Mouse (Mus musculus) embryo, embryonic 11 days (tissue): ENCODE measurements at regions not wholly inside any gene's neighbourhood (a gene's known extent, or its start where the extent isn't known, plus 50 kb on each side); places are given as distances from the start of the nearest gene placed in this dataset.
A peak's percentile ranks its signal among the peaks of the same experiment; 100 is the strongest.

Experiments used
- DNase-seq: peaks from one replicate; pipeline ENCODE4 v3.0.0-alpha.2; 2015

DNA sequence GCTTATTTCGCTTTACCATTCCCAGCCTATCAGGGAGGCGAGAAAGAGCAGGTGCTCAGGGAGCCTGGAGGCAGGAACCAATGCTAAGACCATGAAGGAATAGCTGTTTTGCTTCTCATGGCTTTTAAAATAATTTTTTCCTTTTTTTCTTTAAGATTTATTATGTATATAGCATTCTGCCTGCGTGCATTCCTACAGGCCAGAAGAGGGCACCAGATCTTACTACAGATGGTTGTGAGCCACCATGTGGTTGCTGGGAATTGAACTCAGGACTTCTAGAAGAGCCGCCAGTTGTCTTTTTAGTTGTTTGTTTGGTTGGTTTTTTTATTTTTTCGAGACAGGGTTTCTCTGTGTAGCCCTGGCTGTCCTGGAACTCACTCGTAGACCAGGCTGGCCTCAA, 113.6 kb upstream of the Armc2 start:
- no peak for DNase-seq

DNA sequence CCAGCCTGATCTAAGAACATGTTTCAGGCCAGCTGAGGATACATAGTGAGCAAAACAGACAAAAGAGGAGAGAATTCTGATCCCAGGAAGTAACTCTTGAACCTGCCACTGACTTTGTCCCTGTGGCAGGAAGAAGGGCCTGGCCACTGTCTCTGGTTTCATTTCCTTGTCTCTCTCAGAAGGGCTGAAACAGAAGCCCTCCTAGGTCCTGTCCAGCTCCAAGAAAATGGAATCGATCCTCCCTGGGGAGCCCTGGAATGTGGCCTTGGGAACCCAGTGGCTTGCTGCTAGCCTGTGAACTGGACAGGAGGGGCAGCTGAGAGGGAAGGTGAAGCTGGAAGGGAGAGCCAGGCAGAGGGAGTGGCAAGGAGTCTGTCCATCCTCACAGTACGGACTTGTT, 113.1 kb upstream of the Armc2 start:
- no peak for DNase-seq

DNA sequence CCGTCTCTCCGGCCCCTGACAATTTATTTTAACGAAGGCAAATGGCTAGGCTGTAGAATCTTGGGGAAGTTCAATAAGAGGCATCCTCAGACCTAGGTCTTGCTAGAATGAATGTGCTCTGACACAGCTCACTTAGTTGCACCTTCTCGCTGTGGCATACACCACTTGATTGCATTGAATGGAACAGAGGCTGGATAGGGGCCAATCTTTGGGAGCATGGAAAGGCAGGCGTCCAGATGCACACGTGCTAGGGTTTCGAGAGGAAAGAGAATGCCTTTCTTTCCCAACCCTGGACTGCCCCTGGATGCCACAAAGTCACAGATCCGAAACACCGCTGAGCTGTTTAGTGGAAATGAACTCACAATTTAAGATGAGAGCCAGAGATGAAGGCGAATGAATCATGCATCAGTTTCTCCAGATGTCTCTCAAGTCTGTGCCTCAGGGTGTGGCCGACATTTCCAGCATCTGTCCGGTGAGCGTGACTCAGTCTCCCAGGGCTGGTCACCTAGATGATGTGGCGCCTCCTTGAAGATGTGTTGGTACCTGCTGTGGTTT, 109.7 kb upstream of the Armc2 start:
- no peak for DNase-seq

DNA sequence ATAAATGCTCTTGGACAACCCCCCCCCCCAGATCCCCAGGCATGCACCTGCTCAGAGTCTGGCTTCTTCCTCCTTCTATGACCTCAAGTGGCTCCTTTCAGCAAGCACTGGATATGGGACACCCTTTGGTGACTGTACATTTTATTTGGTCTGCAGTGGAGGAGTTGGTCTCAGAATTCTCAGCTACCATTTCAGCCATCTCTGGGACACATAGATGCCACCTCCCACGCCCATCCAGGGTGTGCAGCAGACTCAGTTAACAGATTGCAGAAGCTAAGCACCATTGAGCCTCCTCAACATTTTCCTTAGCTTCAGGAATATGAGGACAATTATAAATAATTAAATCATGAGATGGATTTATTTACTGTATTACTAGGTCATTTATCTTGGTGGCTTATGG, 108.6 kb upstream of the Armc2 start:
- DNase-seq, result no peak

DNA sequence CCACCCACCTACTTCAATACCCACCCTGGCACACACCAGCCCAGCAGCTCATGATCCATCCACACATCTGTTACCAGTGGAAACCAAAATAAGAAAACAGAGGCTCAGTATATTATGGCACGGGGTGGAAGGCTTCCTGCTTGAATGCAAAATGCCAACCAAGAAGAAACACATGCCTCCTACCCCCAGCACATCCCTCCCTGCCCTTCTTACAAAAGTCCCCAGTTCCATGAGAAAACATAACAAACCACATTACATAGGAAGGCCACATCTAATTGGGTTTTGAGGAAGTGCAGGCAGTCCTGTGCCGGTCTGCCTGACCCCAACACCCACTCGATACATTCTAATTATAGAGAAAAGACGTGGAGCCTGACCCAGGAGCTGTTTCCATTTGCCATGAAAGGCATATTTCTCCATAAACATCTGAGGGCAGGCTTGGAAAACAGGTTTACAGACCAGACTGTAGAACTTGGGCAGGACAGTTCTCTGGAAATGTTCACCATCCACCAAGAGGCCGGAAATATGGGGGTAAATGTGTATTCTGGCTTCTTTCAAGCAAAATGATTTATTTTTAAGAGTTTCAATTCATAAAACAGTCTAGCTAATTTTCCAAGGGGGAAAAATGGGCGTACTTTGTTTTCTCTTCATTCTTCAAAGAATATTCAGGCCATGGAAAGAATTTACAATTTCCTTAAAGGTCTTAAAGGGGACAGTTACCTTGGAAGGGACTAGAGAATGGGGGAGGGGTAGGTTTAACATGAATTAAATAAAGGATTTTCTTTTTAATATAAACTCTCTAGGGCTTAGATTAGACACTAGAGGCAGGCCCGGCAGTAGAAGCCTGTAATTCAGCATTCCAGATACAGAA, 104.8 kb upstream of the Armc2 start:
- DNase-seq, result no peak

DNA sequence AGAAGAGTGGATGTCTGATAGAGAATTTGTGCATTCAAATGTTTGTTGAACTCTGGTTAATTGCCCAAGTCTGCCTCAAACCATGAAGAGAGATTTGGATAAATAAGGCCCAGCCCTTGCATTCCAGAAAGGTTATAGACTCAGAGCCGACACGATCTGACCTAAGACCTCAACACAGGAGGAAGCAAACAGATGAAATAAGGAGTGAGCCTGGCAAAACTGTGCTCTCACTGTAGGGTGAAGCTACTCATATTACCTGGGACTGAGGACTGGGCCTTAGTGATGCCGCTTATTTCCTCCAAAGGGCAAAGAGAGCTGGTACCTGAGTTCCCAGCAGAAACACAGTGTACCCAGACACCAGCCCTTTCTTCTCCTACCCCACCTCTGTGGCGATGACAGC, 103.7 kb upstream of the Armc2 start:
- DNase-seq, result no peak

DNA sequence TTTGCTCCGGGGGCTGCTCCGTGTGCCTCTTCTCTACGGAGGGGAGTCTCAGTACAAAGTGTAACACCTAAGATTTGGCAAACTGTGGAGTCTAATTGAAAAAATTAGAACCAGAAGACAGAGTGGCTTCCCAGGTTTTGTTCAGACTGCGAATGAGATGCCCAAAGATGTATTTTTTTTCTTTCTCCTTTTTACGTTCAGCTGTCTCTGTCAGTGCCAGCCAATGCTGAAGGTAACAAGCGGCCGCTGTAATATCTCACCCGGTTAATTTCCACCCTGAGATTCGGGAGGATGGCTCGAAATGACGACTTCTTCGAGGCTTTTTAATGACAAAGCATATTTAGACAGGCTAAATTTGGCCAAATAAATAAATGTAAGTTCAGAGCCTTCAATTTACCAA, 101.1 kb upstream of the Armc2 start:
- DNase-seq, result no peak

DNA sequence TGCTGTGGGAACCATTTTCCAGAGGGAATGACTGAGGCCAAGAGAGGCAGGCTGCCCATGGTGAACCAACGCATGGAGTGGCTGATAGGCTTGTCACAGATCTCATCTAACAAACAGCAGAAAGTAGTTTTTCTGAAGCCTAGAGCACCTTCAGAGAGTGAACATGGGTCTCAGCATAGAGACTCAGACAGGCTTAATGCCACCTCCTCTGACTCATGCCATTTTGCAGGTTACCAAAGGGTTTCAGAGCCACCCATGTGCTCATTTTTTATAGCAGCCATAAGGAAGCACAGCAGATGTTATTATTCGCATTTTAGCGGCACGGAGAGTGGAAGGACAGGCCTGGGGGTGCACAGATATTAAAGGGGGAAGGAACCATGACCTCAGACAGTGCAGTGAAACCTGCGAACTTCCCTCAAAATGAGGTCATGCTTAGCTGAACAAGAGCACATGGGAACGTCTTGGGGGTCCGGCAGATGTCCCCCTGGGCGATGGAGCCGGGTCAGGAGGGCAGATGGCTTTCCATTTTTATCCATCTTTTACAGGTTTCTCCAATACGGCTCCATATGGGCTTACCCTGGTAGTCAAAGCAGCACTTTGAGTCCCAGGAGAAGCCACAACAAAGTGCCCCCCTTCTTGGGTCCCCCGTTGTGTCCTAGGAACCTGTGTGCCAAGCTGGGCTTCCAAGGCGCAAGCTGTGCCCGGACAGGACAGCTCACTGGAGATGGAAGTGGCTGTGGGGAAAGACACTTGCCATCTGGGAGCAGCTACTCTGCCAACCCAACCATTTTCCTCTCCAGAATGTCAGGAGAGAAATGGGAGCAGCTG, 100.3 kb upstream of the Armc2 start:
- no peak for DNase-seq

DNA sequence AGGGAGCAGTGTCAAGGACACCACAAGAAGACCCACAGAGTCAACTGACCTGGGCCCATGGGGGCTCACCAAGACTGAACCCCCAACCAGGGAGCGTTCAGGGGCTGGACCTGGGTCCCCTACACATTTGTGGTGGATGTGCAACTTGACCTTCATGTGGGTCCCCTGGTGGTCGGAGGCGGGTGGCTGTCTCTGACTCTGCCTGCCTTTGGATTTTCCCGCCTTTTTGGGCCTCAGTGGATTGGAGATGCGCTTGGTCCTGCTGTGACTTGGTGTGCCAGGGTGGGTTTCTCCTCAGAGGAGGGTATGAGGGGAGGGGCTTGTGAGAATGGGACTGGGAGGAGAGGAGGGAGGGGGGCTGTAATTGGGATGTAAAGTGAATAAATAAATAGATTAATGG, 99.3 kb upstream of the Armc2 start:
- no peak for DNase-seq

DNA sequence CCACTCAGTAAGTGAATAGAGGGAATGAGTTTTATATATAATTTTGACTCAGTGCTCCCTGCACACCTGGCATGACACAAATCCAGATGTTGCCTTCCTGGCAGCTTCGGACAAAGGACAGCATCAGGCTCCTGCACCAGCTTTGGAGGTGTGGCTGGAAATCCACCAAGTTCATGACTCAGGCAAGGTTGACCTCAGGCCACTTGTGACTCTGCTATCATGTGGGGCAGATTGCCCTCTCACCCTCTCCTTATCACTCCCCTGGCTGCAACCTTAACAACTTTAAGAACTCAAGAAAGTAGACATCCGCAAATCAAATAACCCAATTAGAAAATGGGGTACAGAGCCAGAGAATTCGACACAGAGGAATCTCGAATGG, 97.7 kb upstream of the Armc2 start:
- no peak for DNase-seq

DNA sequence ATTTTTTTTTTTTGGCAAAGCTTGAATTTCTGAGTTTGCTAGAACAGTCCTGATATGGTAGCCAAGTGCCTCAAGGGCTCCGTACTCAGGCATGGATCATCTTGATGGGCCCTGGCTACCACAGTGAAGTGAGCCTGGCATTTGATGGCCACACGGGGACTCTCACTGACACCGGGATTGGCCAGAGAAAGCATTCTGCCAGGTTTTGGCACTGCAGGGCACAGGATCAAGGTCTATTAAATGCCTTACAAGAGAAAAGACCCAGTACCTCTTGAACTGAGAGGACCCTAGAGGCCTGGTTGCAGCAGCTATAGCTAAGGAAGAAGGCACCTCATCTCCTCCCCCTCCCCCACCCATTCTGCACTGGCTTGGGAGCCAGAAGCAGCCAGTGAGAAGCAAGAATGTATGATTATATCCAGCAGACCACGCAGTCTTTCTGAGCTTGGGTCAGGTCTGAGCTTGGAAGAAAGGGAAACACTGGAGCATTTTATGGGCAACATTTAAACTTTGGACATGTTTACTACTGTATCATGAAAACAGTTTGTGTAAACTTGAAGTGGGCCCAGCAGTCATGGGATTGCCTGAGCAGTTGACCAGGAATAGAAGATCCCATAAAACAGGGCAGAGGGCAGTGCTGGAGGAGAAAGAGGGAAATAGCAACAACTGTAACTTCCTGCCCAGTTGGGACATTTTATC, 97.1 kb upstream of the Armc2 start:
- no peak for DNase-seq

DNA sequence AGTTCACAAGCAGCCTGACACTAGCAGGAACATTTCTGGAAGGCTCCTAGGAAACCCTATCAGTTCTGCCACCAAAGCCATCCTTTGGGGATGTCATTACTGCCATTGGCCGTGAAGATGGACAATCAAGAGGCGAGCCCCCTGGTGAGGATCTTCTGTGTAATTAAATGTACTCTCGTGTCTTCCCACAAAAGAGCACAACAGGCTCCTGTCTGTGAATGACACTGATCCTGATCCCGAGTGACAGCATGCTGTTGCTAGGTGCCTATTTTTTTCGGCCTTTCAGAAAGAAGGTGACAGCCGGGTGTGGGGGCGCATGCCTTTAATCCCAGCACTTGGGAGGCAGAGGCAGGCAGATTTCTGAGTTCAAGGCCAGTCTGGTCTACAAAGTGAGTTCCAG, 92.5 kb upstream of the Armc2 start:
- DNase-seq, result no peak

DNA sequence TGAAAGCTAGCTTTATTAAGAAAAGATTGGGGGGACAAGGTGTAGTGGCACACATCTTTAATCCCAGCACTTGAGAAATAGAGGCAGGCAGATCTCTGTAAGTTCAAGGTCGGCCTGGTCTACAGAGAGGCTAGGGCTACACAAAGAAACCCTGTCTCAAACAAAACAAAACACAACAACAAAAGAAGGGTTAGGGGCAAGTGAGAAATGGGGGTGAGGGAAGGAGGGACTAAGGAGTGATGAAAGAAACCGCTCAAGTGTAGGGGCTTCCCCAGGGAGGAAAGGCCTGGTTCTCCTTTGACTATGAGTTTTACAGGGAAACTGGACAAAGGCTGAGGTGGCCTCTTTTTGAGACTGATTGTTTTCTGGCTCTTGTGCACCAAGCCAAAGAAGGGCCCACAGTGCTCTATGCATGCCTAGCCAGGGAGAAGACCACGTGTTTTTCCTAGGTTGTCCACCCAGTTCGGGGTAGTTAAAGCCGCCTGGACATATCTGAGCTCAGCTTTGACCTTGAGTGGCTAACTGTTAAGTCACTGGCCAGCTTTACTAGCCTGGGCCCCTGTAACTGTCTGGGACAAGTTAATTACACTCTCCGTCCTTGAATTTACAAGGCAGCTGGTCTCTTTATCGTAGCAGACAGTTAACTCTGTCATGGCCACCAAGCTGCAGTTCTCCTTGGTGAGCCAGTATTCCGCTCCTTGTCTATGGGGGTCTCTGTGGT, 90.2 kb upstream of the Armc2 start:
- DNase-seq, result peak; percentile 39

DNA sequence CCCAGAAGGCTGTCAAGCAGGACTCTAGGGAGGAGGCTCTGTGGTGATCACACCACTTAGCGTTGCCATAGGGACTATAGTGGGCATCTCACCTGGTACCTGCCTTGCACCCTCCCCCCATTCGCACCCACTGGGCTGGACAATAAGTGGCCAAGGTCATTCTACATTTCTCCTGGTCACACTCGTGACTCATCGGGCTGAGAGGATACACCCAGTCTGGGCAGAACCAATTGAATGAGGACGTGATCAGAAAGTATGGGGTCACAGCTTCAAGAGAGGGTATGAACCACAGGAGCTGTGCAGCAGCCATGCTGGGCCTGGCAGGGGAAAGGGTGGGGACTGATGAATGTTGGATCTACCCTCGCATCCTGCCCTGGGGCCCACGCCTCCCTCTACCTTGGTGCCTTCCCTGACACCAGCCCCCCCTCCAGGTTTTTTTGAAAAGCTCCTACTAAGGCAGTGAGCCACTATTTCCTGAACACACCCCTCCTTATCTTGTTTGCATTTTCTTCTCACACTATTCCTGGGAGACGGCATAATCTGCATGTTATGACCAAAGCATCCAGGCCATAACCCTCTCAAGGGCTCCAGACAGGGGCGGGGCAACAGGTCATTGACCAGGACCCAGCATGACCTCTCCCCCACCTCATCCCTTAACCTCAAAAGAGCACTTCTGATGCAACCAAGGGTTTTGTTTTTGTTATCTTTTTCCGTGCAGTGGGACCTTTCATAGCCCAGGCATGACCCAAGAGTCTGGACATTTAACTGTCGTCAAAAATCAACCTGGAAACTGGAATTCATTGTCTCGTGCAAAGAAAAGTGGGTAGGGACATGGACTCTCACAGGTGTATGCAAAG, 89.4 kb upstream of the Armc2 start:
- DNase-seq, result no peak

DNA sequence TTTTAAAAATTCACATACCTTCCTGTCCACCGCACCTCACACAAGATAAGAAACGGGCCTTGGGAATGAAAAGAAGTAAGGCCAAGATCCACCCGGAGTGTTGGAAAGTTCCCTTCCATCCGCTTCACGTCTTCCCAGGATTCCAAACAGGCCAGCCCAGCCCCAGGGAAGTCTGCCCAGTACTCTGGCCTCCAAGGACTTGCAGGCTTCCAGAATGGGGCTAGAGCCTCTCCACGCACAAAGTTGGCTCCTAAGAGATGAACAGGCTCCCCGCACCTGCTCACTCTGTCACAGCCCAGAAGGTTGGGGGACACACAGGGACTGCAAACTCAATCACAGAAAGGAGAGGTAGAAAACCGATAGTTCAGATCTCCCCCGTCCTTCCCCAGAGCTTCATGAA, 88.4 kb upstream of the Armc2 start:
- DNase-seq, result no peak

DNA sequence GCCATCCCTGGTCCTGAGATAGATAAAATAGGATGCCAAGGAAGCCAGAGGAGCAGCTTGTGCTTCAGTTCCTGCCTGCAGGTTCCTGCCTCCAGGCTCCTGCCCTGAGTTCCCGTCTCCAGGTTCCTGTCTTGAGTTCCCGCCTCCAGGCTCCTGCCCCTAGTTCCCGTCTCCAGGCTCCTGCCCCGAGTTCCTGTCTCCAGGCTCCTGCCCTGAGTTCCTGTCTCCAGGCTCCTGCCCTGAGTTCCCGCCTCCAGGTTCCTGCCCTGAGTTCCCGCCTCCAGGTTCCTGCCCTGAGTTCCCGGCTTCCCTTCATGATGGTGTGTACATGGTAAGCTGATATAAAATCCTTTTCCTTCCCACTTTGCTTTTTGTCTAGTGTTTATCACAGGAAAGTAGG, 86.8 kb upstream of the Armc2 start:
- DNase-seq, result no peak

DNA sequence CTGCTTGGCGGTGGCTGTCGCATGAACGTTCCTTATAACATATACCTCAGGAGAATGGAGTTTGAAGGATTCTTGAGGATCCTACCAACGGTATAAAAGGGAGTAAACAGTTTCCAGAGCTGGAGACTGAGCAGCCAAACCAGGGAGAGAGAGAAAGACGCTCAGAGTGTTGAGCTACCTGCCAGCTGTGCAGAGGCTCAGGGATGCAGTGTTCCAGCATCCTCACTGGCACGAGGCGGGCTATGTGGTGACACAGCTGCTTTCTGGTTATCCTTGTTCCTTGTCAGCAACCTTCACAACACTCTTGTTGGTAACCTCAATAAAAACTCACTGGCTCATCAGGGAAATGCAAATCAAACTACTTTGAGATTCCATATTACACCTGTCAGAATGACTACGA, 84.1 kb upstream of the Armc2 start:
- no peak for DNase-seq

DNA sequence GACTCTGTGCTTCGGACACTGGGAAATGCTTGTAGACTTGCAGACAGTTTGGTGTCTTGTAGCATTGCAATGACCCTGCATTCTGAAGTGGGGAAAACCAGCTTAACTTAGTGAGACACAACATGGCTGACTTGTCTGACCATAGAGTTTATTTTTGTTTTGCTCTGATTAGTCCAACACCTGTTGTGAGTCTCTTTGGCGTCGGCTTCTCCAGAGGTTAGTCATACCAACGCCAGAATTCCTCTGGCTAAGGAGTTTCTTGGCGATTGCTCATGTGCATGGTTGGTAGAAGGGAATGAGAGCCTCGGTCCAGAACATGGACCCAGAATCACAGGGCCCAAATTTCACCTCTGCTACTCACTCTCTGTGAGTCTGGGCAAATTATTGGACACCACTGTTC, 82.9 kb upstream of the Armc2 start:
- DNase-seq, result no peak

DNA sequence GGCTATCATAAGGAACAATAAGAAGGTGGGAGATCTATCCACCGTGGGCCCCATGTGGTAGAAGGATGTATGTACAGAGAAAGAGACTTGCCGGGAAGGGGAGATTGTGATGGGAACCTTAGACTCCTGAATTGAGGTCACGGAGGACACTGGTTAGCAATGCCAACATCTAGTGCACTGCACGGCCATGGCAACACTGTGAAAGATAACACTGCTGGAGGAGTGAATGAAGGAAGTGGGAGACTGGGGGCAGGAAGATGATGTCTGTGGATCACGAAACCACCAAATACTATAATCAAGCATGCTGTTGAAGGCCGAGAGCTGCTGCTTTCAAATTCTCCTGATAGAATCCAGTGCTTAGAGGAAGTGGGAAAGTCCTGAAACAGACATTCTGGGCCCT, 78.7 kb upstream of the Armc2 start:
- DNase-seq, result no peak

DNA sequence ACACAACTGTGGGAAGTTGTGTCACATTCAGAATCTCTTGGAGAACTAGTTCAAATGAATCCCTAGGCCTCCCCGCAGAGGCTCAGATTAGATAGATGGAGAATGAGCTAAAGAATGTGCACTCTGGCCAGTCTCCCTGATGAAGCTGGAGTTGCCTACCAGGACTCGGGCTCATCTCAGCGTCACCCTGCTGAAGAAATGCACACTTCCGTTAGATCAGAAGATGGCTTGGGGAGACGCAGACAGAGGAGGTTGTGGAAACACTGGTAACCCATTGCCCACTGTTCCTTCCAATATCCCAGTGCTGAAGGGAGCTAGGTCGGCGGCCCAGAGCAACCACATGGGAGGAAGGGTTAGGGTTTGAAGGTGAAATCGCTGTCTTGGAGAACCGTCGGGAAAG, 77.7 kb upstream of the Armc2 start:
- DNase-seq, result no peak

DNA sequence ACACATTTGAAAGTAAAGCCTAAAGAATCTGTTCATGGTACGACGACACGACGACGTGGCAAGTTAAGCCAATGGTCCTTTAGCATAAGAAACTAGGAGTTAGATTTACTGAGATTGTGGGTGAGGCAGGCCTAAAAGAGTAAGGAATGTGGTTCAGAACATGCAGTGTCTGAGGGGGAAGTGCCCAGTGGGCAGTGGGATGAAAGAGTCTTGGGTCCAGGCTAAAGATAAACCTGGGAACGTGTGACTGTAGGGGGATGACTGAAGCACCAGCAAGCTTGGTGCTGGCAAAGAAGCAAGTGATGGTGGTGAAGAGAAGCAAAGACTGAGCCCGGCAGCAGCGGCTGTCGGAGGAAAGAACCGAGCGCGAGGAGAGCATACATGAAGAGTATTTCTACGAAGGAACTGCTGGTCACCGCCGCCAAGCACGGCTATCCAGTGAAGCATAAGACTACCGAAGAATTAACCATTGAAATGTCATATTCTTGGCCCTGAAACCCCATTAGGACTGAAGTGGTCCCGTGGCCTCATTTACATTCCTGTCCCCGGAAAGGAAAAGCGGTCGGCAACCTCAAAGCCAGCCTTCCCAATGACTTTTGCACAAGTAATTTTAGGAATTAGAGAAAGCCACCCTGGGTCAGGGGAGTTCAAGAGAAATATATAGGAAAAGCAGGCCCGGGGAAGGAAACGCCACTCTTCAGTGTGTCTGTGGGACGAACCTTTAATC, 76.2 kb upstream of the Armc2 start:
- DNase-seq, result no peak
